Mouse (Mus musculus): ENCODE results near the gene Coa3.
A peak's percentile ranks its signal among the peaks of the same experiment; 100 is the strongest.
"Not testable (repeated sequence)": the region's sequence is repeated elsewhere in the genome, so short reads cannot be mapped to it uniquely, and the experiment has no call there.

The Coa3 gene

GRCm38 (mm10) chr11:101278223-101279192 is at the start of gene Coa3, which contains the start of gene Cntd1:
TSS of gene Coa3 (minus strand) at chr11:101279114.
TSS of gene Cntd1 (plus strand) at chr11:101279012.
- DNase-seq = peak; percentile 89 to 93

GRCm38 (mm10) chr11:101327311-101327710 is 48.4 kb upstream of the Coa3 start:
- no peak for DNase-seq

GRCm38 (mm10) chr11:101326147-101326546 is 47.2 kb upstream of the Coa3 start:
- no peak for DNase-seq

- not testable (repeated sequence) for DNase-seq
Measured at GRCm38 (mm10) chr11:101325201-101325600, 46.3 kb upstream of the Coa3 start.

GRCm38 (mm10) chr11:101324763-101325162 is 45.8 kb upstream of the Coa3 start, which contains the start of gene Aoc2:
TSS of gene Aoc2 (plus strand) at chr11:101325063.
- no peak for DNase-seq

GRCm38 (mm10) chr11:101323609-101324008 is 44.7 kb upstream of the Coa3 start:
- peak; percentile 43 to 63 for DNase-seq

- peak; percentile 14 to 29 for DNase-seq
Measured at GRCm38 (mm10) chr11:101316501-101316917, 37.6 kb upstream of the Coa3 start.

- peak; percentile 91 to 93 for DNase-seq
Measured at GRCm38 (mm10) chr11:101315665-101316500, 37.0 kb upstream of the Coa3 start, which contains the start of gene Psme3. TSS of gene Psme3 (plus strand) at chr11:101316213.

- DNase-seq = no peak
Measured at GRCm38 (mm10) chr11:101315082-101315650, 36.3 kb upstream of the Coa3 start.

GRCm38 (mm10) chr11:101314567-101314966 is 35.7 kb upstream of the Coa3 start:
- no peak for DNase-seq

- no peak for DNase-seq
Measured at GRCm38 (mm10) chr11:101312150-101312549, 33.2 kb upstream of the Coa3 start.

GRCm38 (mm10) chr11:101311083-101311482 is 32.2 kb upstream of the Coa3 start:
- DNase-seq = no peak

GRCm38 (mm10) chr11:101307744-101308143 is 28.8 kb upstream of the Coa3 start:
- no peak for DNase-seq

GRCm38 (mm10) chr11:101302004-101302798 is 23.3 kb upstream of the Coa3 start, which contains the start of gene Becn1:
TSS of gene Becn1 (minus strand) at chr11:101302286.
- DNase-seq = peak; percentile 94 to 97

GRCm38 (mm10) chr11:101301299-101302003 is 22.5 kb upstream of the Coa3 start:
- no peak for DNase-seq

GRCm38 (mm10) chr11:101300881-101301280 is 22.0 kb upstream of the Coa3 start:
- no peak for DNase-seq

GRCm38 (mm10) chr11:101295191-101295590 is 16.3 kb upstream of the Coa3 start:
- DNase-seq = no peak

GRCm38 (mm10) chr11:101291231-101291630 is 12.3 kb upstream of the Coa3 start:
- DNase-seq = no peak

- DNase-seq = peak; percentile 78 to 82
Measured at GRCm38 (mm10) chr11:101287306-101287705, 8.4 kb upstream of the Coa3 start.

- DNase-seq = no peak
Measured at GRCm38 (mm10) chr11:101283805-101284204, 4.9 kb upstream of the Coa3 start.

GRCm38 (mm10) chr11:101282896-101283295 is 4.0 kb upstream of the Coa3 start:
- DNase-seq = no peak
